Mouse (Mus musculus) Muller cell, postnatal 12 days (primary cell): ENCODE measurements around the gene Desi1.

Source experiments
- DNase-seq: peaks from one replicate; pipeline ENCODE4 v3.0.0-alpha.2; 2015; ENCODE audit errors: inconsistent ontology term

The Desi1 gene

GRCm38 (mm10) chr15:81966062-81966829 lies 67.4 kb downstream of the Desi1 start:
- no peak for DNase-seq

GRCm38 (mm10) chr15:81964980-81965545 lies 68.6 kb downstream of the Desi1 start:
- DNase-seq = no peak

- no peak for DNase-seq
Observed at GRCm38 (mm10) chr15:81964262-81964661, 69.4 kb downstream of the Desi1 start.

GRCm38 (mm10) chr15:81961078-81961451 lies 72.6 kb downstream of the Desi1 start:
- DNase-seq = no peak

- DNase-seq = peak; percentile 99
Observed at GRCm38 (mm10) chr15:81960171-81961077, 73.2 kb downstream of the Desi1 start, which contains the start of gene Pmm1. TSS of gene Pmm1 (minus strand) at chr15:81960930.

GRCm38 (mm10) chr15:81958906-81959305 lies 74.8 kb downstream of the Desi1 start:
- no peak for DNase-seq

- no peak for DNase-seq
Observed at GRCm38 (mm10) chr15:81957598-81957997, 76.1 kb downstream of the Desi1 start.

GRCm38 (mm10) chr15:81956457-81956856 lies 77.2 kb downstream of the Desi1 start:
- peak; percentile 53 for DNase-seq

GRCm38 (mm10) chr15:81955414-81955813 lies 78.2 kb downstream of the Desi1 start:
- no peak for DNase-seq

GRCm38 (mm10) chr15:81954716-81955115 lies 78.9 kb downstream of the Desi1 start:
- no peak for DNase-seq

GRCm38 (mm10) chr15:81954151-81954583 lies 79.5 kb downstream of the Desi1 start:
- DNase-seq = no peak

GRCm38 (mm10) chr15:81952310-81952709 lies 81.4 kb downstream of the Desi1 start:
- no peak for DNase-seq

- no peak for DNase-seq
Observed at GRCm38 (mm10) chr15:81951159-81951558, 82.5 kb downstream of the Desi1 start.

GRCm38 (mm10) chr15:81950716-81951115 lies 82.9 kb downstream of the Desi1 start:
- no peak for DNase-seq

- no peak for DNase-seq
Observed at GRCm38 (mm10) chr15:81949476-81950131, 84.1 kb downstream of the Desi1 start.

- no peak for DNase-seq
Observed at GRCm38 (mm10) chr15:81949076-81949475, 84.6 kb downstream of the Desi1 start.

- DNase-seq = no peak
Observed at GRCm38 (mm10) chr15:81943176-81943749, 90.4 kb downstream of the Desi1 start.
